Mouse (Mus musculus): ENCODE data around the gene Sept7. TPM values are rescaled to one million over a fixed set of nuclear protein-coding genes. Genes with fewer than 3 reads are reported as not detected.
A peak's percentile ranks its signal among the peaks of the same experiment; 100 is the strongest.

Sept7 gene
- total RNA-seq, 2 experiments from 2014 or later, result 64.4 to 67.1 TPM

DNA sequence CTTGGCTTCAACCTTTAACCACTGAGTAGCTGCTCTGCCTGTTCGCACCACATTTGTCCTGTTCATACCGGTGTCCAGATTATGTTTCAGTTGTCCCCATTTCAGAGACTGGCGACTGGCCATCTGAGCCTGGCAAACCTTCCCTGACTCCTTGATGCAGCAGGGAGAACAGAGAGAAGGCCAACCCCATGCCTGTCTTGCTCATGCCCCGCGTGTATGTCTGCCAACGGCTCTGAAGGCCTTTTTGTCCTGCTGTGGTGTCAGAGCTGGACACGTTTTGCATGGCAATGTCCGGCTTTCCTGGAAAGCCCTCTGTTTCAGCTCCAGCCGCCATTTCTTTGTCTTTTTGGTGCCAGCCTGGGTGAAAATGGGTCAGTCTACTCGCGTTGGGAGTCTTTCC is 103.6 kb downstream of the Sept7 start:
- peak; percentile 59 to 62 for DNase-seq
- intact Hi-C loops (cut with DNase I), result no loop called here

GRCm38 (mm10) chr9:25357589-25357988 is 105.3 kb downstream of the Sept7 start:
- intact Hi-C loops (cut with DNase I), result no loop called here
- DNase-seq, result no peak

- DNase-seq, result no peak
- intact Hi-C loops (cut with DNase I), result no loop called here
These were observed 105.8 kb downstream of the Sept7 start for GRCm38 (mm10) chr9:25358018-25358417.

Other genes starting within 250 kb of the Sept7 start
- not detected for gene Gm10181, start 163.0 kb upstream of the Sept7 start, total RNA-seq (2021)
- 10 to 100 TPM; 36.5 to 40.1 TPM for gene Herpud2, start 100.6 kb upstream of the Sept7 start, total RNA-seq (2021)
- 10 to 100 TPM; 78.3 to 94.2 TPM for gene Eepd1, start 229.1 kb downstream of the Sept7 start, total RNA-seq (2021)

Measured in gastrocnemius, postnatal 36 days (tissue).